ENCODE assay signal across 20 mouse cellular contexts in genomic region chr8:8556152-8556551, GRCm38 (mm10).
A peak's percentile ranks its signal among the peaks of the same experiment; 100 is the strongest.
DNase-seq lines count a peak whose midpoint lies in the region; ATAC-seq lines count a peak whose summit lies in the region.
"Had no signal": no experiment of that assay in that cellular context is flagged by ENCODE, and none has a peak within 500 bp of the region (broad histone marks: within the 10 kb centered on the region; RNA-seq: fewer than 3 reads in every experiment).

No protein-coding gene starts in this region.

- WGBS in embryonic facial prominence, embryonic 14.5 days, result 68% methylated on average over 10 of the region's 10 CpGs
- WGBS in embryonic facial prominence, embryonic 10.5 days, result 90% methylated on average over 10 of the region's 10 CpGs
- 37% methylated on average over 10 of the region's 10 CpGs for WGBS in limb, embryonic 12.5 days
- 64% methylated on average over 10 of the region's 10 CpGs for WGBS in limb, embryonic 10.5 days
- WGBS in neural tube, embryonic 14.5 days, result 40% methylated on average over 10 of the region's 10 CpGs

- H3K27me3 ChIP-seq in embryonic facial prominence, embryonic 14.5 days (replicated peaks; ENCODE audit: control insufficient read depth, insufficient read depth, low read length), result no peaks in the 10 kb centered on the region
- no peaks in the 10 kb centered on the region for H3K27me3 ChIP-seq in embryonic facial prominence, embryonic 10.5 days (replicated peaks; ENCODE audit: low read depth, poor library complexity, severe bottlenecking)
- H3K27me3 ChIP-seq in limb, embryonic 12.5 days, result no peaks in the 10 kb centered on the region; the same call in 1 of the 2 replicates
- no peaks in the 10 kb centered on the region for H3K27me3 ChIP-seq in limb, embryonic 10.5 days (ENCODE audit: low read depth, poor library complexity, severe bottlenecking)
- H3K27me3 ChIP-seq in neural tube, embryonic 14.5 days (ENCODE audit: control insufficient read depth, insufficient read depth, low read length), result no peaks in the 10 kb centered on the region
- H3K27me3 ChIP-seq: embryonic facial prominence, embryonic 13.5 days had no signal

- H3K4me2 ChIP-seq in embryonic facial prominence, embryonic 14.5 days (ENCODE audit: low read depth, low read length), result no peak overlapping the region
- H3K4me2 ChIP-seq in limb, embryonic 12.5 days, result no peak overlapping the region
- H3K4me2 ChIP-seq in neural tube, embryonic 14.5 days (ENCODE audit: low read depth, low read length), result no peak overlapping the region
- H3K4me2 ChIP-seq: embryonic facial prominence, embryonic 13.5 days had no signal

- no peak overlapping the region for H3K4me3 ChIP-seq in embryonic facial prominence, embryonic 14.5 days (ENCODE audit: low read depth, low read length)
- H3K4me3 ChIP-seq in embryonic facial prominence, embryonic 10.5 days, result no peak overlapping the region
- no peak overlapping the region for H3K4me3 ChIP-seq in limb, embryonic 12.5 days (replicated peaks)
- H3K4me3 ChIP-seq in limb, embryonic 10.5 days, result no peak overlapping the region
- H3K4me3 ChIP-seq in neural tube, embryonic 14.5 days (ENCODE audit: low read depth, low read length), result no peak overlapping the region
- H3K4me3 ChIP-seq: embryonic facial prominence, embryonic 13.5 days; layer of hippocampus, adult 2 months had no signal

- ATAC-seq in embryonic facial prominence, embryonic 14.5 days (ENCODE audit: low read depth), result no peak
- ATAC-seq in limb, embryonic 12.5 days (ENCODE audit: insufficient number of reproducible peaks, insufficient read depth, low FRiP score, low TSS enrichment, low read depth), result peak; percentile 42; the same call in 1 of the 2 replicates
- ATAC-seq in neural tube, embryonic 14.5 days (ENCODE audit: low read depth), result peak; percentile 81; the same call in 1 of the 2 replicates
- no peak for ATAC-seq in cerebellum, adult (ENCODE audit: insufficient number of reproducible peaks, low FRiP score, low TSS enrichment)
- ATAC-seq: hindbrain, postnatal 0 days; lung, postnatal 0 days had no signal

- H3K36me3 ChIP-seq in embryonic facial prominence, embryonic 14.5 days (ENCODE audit: control insufficient read depth, insufficient read depth, low read length), result no peaks in the 10 kb centered on the region
- no peaks in the 10 kb centered on the region for H3K36me3 ChIP-seq in embryonic facial prominence, embryonic 10.5 days (replicated peaks)
- no peaks in the 10 kb centered on the region for H3K36me3 ChIP-seq in limb, embryonic 12.5 days
- H3K36me3 ChIP-seq in limb, embryonic 10.5 days, result no peaks in the 10 kb centered on the region
- no peaks in the 10 kb centered on the region for H3K36me3 ChIP-seq in neural tube, embryonic 14.5 days (ENCODE audit: control insufficient read depth, insufficient read depth, low read length)
- H3K36me3 ChIP-seq: embryonic facial prominence, embryonic 13.5 days had no signal

- H3K9ac ChIP-seq in embryonic facial prominence, embryonic 14.5 days (ENCODE audit: low read depth, low read length), result no peak overlapping the region
- no peak overlapping the region for H3K9ac ChIP-seq in limb, embryonic 12.5 days (replicated peaks)
- H3K9ac ChIP-seq in neural tube, embryonic 14.5 days (replicated peaks; ENCODE audit: low read depth, low read length), result no peak overlapping the region
- H3K9ac ChIP-seq: embryonic facial prominence, embryonic 13.5 days; liver, embryonic 14.5 days had no signal

- H3K27ac ChIP-seq in embryonic facial prominence, embryonic 14.5 days (replicated peaks; ENCODE audit: low read depth, low read length), result no peak overlapping the region
- no peak overlapping the region for H3K27ac ChIP-seq in embryonic facial prominence, embryonic 10.5 days (replicated peaks)
- no peak overlapping the region for H3K27ac ChIP-seq in limb, embryonic 12.5 days
- H3K27ac ChIP-seq in limb, embryonic 10.5 days, result no peak overlapping the region
- no peak overlapping the region for H3K27ac ChIP-seq in neural tube, embryonic 14.5 days (ENCODE audit: low read depth, low read length)
- H3K27ac ChIP-seq: embryonic facial prominence, embryonic 13.5 days; hindbrain, postnatal 0 days; layer of hippocampus, adult 2 months; liver, embryonic 14.5 days had no signal

- no peaks in the 10 kb centered on the region for H3K9me3 ChIP-seq in embryonic facial prominence, embryonic 14.5 days (ENCODE audit: control insufficient read depth, low read length)
- H3K9me3 ChIP-seq in embryonic facial prominence, embryonic 10.5 days, result no peaks in the 10 kb centered on the region
- H3K9me3 ChIP-seq in limb, embryonic 12.5 days, result no peaks in the 10 kb centered on the region
- no peaks in the 10 kb centered on the region for H3K9me3 ChIP-seq in limb, embryonic 10.5 days (replicated peaks)
- no peaks in the 10 kb centered on the region for H3K9me3 ChIP-seq in neural tube, embryonic 14.5 days (ENCODE audit: control insufficient read depth, low read length)
- H3K9me3 ChIP-seq: embryonic facial prominence, embryonic 13.5 days had no signal

- DNase-seq in embryonic facial prominence, embryonic 14.5 days (ENCODE audit: low spot score), result peak; percentile 19
- no peak for DNase-seq in embryonic facial prominence, embryonic 10.5 days (ENCODE audit: low spot score)
- no peak for DNase-seq in limb, embryonic 10.5 days (ENCODE audit: low spot score)
- peak; percentile 52 for DNase-seq in NIH3T3 (ENCODE audit: low read depth)
- no peak for DNase-seq in ovary, postnatal 36 days (ENCODE audit: low spot score)
- DNase-seq: adrenal gland, postnatal 10 days; cerebellum, adult 2 months; gastrocnemius, postnatal 10 days; heart, adult 18-20 months; left cerebral cortex, postnatal 4 days; midbrain, embryonic 14.5 days; thymus, adult 18-20 months had no signal

- no peaks in the 10 kb centered on the region for H3K4me1 ChIP-seq in embryonic facial prominence, embryonic 14.5 days (ENCODE audit: control insufficient read depth, insufficient read depth, low read length)
- no peaks in the 10 kb centered on the region for H3K4me1 ChIP-seq in embryonic facial prominence, embryonic 10.5 days
- peaks cover 19% of the 10 kb centered on the region for H3K4me1 ChIP-seq in limb, embryonic 12.5 days (replicated peaks)
- H3K4me1 ChIP-seq in limb, embryonic 10.5 days, result peaks cover 13% of the 10 kb centered on the region
- 0 out of 2 replicates have a peak, but pooled peaks cover 4% of the 10 kb centered on the region for H3K4me1 ChIP-seq in neural tube, embryonic 14.5 days (ENCODE audit: control insufficient read depth, insufficient read depth, low read length)

Comparison
In these comparisons a context has a peak if more than half of its experiments do, and no peak if none do; other contexts are left out.
1. DNase-seq: peak in embryonic facial prominence, embryonic 14.5 days (single experiment) and NIH3T3 (single experiment); none in embryonic facial prominence, embryonic 10.5 days (single experiment), limb, embryonic 10.5 days (single experiment) and ovary, postnatal 36 days (single experiment).
2. ATAC-seq: peak in limb, embryonic 12.5 days (single experiment) and neural tube, embryonic 14.5 days (single experiment); none in embryonic facial prominence, embryonic 14.5 days (single experiment) and cerebellum, adult (single experiment).